Mouse (Mus musculus) testis, adult 2 months (tissue): ENCODE data around the gene Acss1.

Source experiments
- CTCF ChIP-seq: fragments of 200-500 bp; IDR thresholded peaks from 2 replicates; pipeline ENCODE4 v1.5.1; 2012; ENCODE audit warnings: low read depth, mild to moderate bottlenecking, inconsistent platforms, low read length, moderate library complexity; ENCODE audit not compliant: control insufficient read depth, insufficient read depth, insufficient replicate concordance
- POLR2A ChIP-seq: fragments of 200-500 bp; IDR thresholded peaks from 2 replicates; pipeline ENCODE4 v1.6.1; 2012; ENCODE audit warnings: low read depth, mild to moderate bottlenecking, inconsistent platforms, low read length, moderate library complexity; ENCODE audit not compliant: control insufficient read depth

DNA sequence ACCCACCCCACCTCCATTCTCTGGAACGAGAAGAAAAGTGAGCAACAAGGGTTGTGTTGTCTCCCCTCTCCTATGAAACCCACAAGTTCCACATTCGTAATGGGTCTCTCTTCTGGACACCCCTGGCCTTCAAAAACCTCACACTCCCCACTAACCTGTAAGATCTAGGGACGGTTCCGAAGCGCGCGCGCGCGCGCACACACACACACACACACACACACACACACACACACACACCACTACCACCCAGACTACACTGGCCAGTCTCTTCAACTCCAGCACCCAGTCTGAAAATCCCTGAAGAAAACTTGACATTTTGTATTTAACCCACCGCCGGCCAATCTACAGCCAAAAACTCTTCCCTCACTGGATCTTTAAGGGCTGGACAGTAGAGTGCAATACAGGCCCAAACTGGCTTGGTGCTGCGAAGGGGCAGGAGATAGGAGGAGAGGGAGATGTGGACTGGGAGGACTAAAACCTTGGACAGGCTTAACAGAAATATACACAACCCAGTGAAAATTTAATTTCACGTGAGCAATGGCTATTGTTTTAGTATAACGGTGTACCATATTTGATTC lies 21.0 kb upstream of the Acss1 start, which contains the start of gene Vsx1:
- TF ChIP-seq POLR2A (no peak), CTCF (no peak)
